Mouse (Mus musculus): ENCODE data around the gene Ifi35.

DNA sequence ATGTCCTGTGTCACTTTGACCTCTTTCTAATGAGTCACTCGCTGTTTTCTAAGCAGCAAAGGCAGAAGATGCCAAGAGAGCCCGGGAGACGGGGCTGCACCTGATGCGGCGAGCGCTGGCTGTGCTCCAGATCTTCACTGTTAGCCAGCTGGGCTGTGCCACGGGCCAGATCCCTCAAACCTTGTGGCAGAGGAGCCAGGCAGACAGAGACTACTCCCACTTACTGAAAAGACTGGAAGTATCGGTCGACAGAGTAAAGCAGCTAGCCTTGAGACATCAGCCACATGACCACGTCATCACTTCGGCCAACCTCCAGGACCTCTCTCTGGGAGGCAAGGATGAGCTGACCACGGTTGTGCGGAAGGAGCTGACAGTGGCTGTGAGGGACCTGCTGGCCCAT lies 14.8 kb upstream of the Ifi35 start:
- TF ChIP-seq POLR2AphosphoS5 (IDR thresholded peaks at IDR 0.05; ENCODE audit: insufficient replicate concordance, low read depth, low read length) (no peak), CTCF (IDR thresholded peaks at IDR 0.05; ENCODE audit: low read depth, low read length) (no peak)

All from G1E (cell line).